Mouse (Mus musculus) limb, embryonic 11.5 days (tissue): ENCODE results near the gene Fam71e1. TPM values are rescaled to one million over a fixed set of nuclear protein-coding genes. Genes with fewer than 3 reads are reported as not detected.
A peak's percentile ranks its signal among the peaks of the same experiment; 100 is the strongest.

Experiments used
- ATAC-seq: fragments of 200-750 bp; cut with Nextera tagmentation; 2 replicates; pipeline ENCODE4 v1.8.0; 2017; ENCODE audit warnings: low read depth; ENCODE audit not compliant: insufficient number of reproducible peaks, low FRiP score, low TSS enrichment
- DNase-seq: peaks from one replicate; pipeline ENCODE4 v3.0.0-alpha.2; 2015; ENCODE audit warnings: low spot score
- H3K27ac ChIP-seq: fragments of 300-500 bp; sonication (generic); replicated peaks from 2 replicates; pipeline ENCODE4 v1.5.1; 2014; ENCODE audit warnings: low read depth, mild to moderate bottlenecking, low read length
- H3K27me3 ChIP-seq: fragments of 300-500 bp; sonication (generic); 2 replicates; pipeline ENCODE4 v1.6.1; 2014; ENCODE audit warnings: mild to moderate bottlenecking, low read length, mixed read lengths; ENCODE audit not compliant: control insufficient read depth, insufficient read depth
- H3K36me3 ChIP-seq: fragments of 300-500 bp; sonication (generic); 2 replicates; pipeline ENCODE4 v1.6.1; 2014; ENCODE audit warnings: mild to moderate bottlenecking, low read length, moderate library complexity, mixed read lengths; ENCODE audit not compliant: control insufficient read depth, insufficient read depth
- H3K4me1 ChIP-seq: fragments of 300-500 bp; sonication (generic); 2 replicates; pipeline ENCODE4 v1.6.1; 2014; ENCODE audit warnings: low read length, mixed read lengths; ENCODE audit not compliant: control insufficient read depth, insufficient read depth
- H3K4me2 ChIP-seq: fragments of 300-500 bp; sonication (generic); 2 replicates; pipeline ENCODE4 v1.6.1; 2014; ENCODE audit warnings: low read depth, mild to moderate bottlenecking, moderate library complexity; ENCODE audit not compliant: severe bottlenecking
- H3K4me3 ChIP-seq: fragments of 300-500 bp; sonication (generic); 2 replicates; pipeline ENCODE4 v1.5.1; 2014; ENCODE audit warnings: low read depth, low read length
- H3K9ac ChIP-seq: fragments of 300-500 bp; sonication (generic); 2 replicates; pipeline ENCODE4 v1.6.1; 2014; ENCODE audit warnings: mild to moderate bottlenecking, low read length
- H3K9me3 ChIP-seq: fragments of 300-500 bp; sonication (generic); 2 replicates; pipeline ENCODE4 v1.6.1; 2016; ENCODE audit warnings: low read length; ENCODE audit not compliant: control insufficient read depth
- WGBS: fragments of 180-500 bp; shearing (Covaris S2); extraction: QIAGEN DNeasy Blood & Tissue Kit; methylation state at CpG from one replicate; pipeline ENCODE4 v1.1.7; 2014; 5-methylcytosine and 5-hydroxymethylcytosine counted together
- polyA plus RNA-seq: library from polyadenylated mRNA; unstranded; fragments of >200 nt; fragmentation: Nextera tagmentation; extraction: Ambion mirVana; gene quantifications from 2 replicates; pipeline ENCODE4 v1.2.1, GENCODE M21; 2014

Fam71e1 gene
- 13.2 and 15.0 TPM in 2 replicates for polyA plus RNA-seq

- Histone ChIP-seq H3K36me3 (peaks cover 5% of the 10 kb centered on the region; the same call in 1 of the 2 replicates), H3K27ac (peak within 1 kb of the TSS; percentile 81), H3K27me3 (no peaks in the 10 kb centered on the region), H3K4me2 (peak within 1 kb of the TSS; percentile 78), H3K4me3 (peak within 1 kb of the TSS; percentile 55), H3K9me3 (no peaks in the 10 kb centered on the region), H3K4me1 (peaks cover 5% of the 10 kb centered on the region; the same call in 1 of the 2 replicates), H3K9ac (peak within 1 kb of the TSS; percentile 82)
- WGBS: under 1% methylated on average over 58 of the region's 58 CpGs
- peak; percentile 94 for ATAC-seq
- DNase-seq: peak; percentile 99
Observed at GRCm38 (mm10) chr7:44495992-44496770, at the start of gene Fam71e1, which contains the start of gene Emc10. TSS of gene Fam71e1 (plus strand) at chr7:44496581. TSS of gene Emc10 (minus strand) at chr7:44496529.

- Histone ChIP-seq H3K9me3 (no peaks in the 10 kb centered on the region), H3K36me3 (no peaks in the 10 kb centered on the region), H3K9ac (no peak overlapping the region), H3K4me1 (no peaks in the 10 kb centered on the region), H3K4me2 (no peak overlapping the region), H3K4me3 (no peak overlapping the region), H3K27me3 (0 out of 2 replicates have a peak, but pooled peaks cover 2% of the 10 kb centered on the region), H3K27ac (no peak overlapping the region)
- ATAC-seq (no peak), DNase-seq (no peak)
- WGBS: 11% methylated on average over 3 of the region's 3 CpGs
Observed at GRCm38 (mm10) chr7:44453256-44453655, 43.1 kb upstream of the Fam71e1 start.

GRCm38 (mm10) chr7:44456302-44456701, 40.1 kb upstream of the Fam71e1 start:
- 94% methylated on average over 1 of the region's 1 CpGs for WGBS
- Histone ChIP-seq H3K36me3 (no peaks in the 10 kb centered on the region), H3K4me3 (no peak overlapping the region), H3K27ac (no peak overlapping the region), H3K9me3 (no peaks in the 10 kb centered on the region; the same call in 1 of the 2 replicates), H3K27me3 (peaks cover 28% of the 10 kb centered on the region), H3K9ac (no peak overlapping the region), H3K4me1 (no peaks in the 10 kb centered on the region), H3K4me2 (no peak overlapping the region)
- no peak for DNase-seq
- no peak for ATAC-seq

- ATAC-seq: no peak
- WGBS: 64% methylated on average over 6 of the region's 6 CpGs
- Histone ChIP-seq H3K9me3 (no peaks in the 10 kb centered on the region; the same call in 1 of the 2 replicates), H3K4me2 (no peak overlapping the region), H3K4me3 (no peak overlapping the region), H3K27ac (no peak overlapping the region), H3K4me1 (no peaks in the 10 kb centered on the region), H3K27me3 (peaks cover 58% of the 10 kb centered on the region), H3K36me3 (no peaks in the 10 kb centered on the region), H3K9ac (no peak overlapping the region)
- DNase-seq: no peak
Observed at GRCm38 (mm10) chr7:44460067-44460466, 36.3 kb upstream of the Fam71e1 start.

- H3K4me1 ChIP-seq: no peaks in the 10 kb centered on the region
- no peak overlapping the region for H3K4me3 ChIP-seq
- no peak for DNase-seq
- ATAC-seq: no peak
- no peak overlapping the region for H3K4me2 ChIP-seq
- H3K27ac ChIP-seq: no peak overlapping the region
- H3K36me3 ChIP-seq: no peaks in the 10 kb centered on the region
- H3K9ac ChIP-seq: no peak overlapping the region
- peaks cover 58% of the 10 kb centered on the region for H3K27me3 ChIP-seq
- H3K9me3 ChIP-seq: no peaks in the 10 kb centered on the region; the same call in 1 of the 2 replicates
- WGBS: 65% methylated on average over 31 of the region's 31 CpGs
Observed at GRCm38 (mm10) chr7:44460767-44461502, 35.4 kb upstream of the Fam71e1 start.

- H3K27me3 ChIP-seq: peaks cover 58% of the 10 kb centered on the region
- H3K9ac ChIP-seq: no peak overlapping the region; the same call in 1 of the 2 replicates
- no peak for DNase-seq
- no peaks in the 10 kb centered on the region for H3K4me1 ChIP-seq
- H3K36me3 ChIP-seq: no peaks in the 10 kb centered on the region
- H3K9me3 ChIP-seq: no peaks in the 10 kb centered on the region; the same call in 1 of the 2 replicates
- no peak for ATAC-seq
- H3K4me3 ChIP-seq: peak overlapping the region; percentile 24
- H3K27ac ChIP-seq: no peak overlapping the region
- WGBS: 48% methylated on average over 57 of the region's 57 CpGs
- H3K4me2 ChIP-seq: peak overlapping the region; percentile 50; the same call in 1 of the 2 replicates
Observed at GRCm38 (mm10) chr7:44461503-44462217, 34.7 kb upstream of the Fam71e1 start.

- WGBS: 8% methylated on average over 77 of the region's 77 CpGs
- peaks cover 57% of the 10 kb centered on the region for H3K27me3 ChIP-seq
- no peak for ATAC-seq
- peak; percentile 86 for DNase-seq
- H3K4me3 ChIP-seq: peak overlapping the region; percentile 24
- H3K27ac ChIP-seq: no peak overlapping the region
- no peaks in the 10 kb centered on the region for H3K36me3 ChIP-seq
- H3K4me1 ChIP-seq: peaks cover 4% of the 10 kb centered on the region; the same call in 1 of the 2 replicates
- H3K9me3 ChIP-seq: no peaks in the 10 kb centered on the region; the same call in 1 of the 2 replicates
- H3K4me2 ChIP-seq: peak overlapping the region; percentile 50
- H3K9ac ChIP-seq: no peak overlapping the region; the same call in 1 of the 2 replicates
Observed at GRCm38 (mm10) chr7:44462218-44463055, 33.9 kb upstream of the Fam71e1 start.
